Mouse (Mus musculus): ENCODE data around the gene Ppm1a.
"Not testable (repeated sequence)": the region's sequence is repeated elsewhere in the genome, so short reads cannot be mapped to it uniquely, and the experiment has no call there.

Gene Ppm1a

GRCm38 (mm10) chr12:72767809-72768208, 10.6 kb downstream of the Ppm1a start:
- TF ChIP-seq POU5F1 (IDR thresholded peaks at IDR 0.05; ENCODE audit: borderline replicate concordance, low read length) = no peak
- no peak for TF ChIP-seq NANOG (IDR thresholded peaks at IDR 0.05; ENCODE audit: borderline replicate concordance, low read length)
- no peak for TF ChIP-seq CTCF (conservative IDR thresholded peaks at IDR 0.05; ENCODE audit: low read length)
- Histone ChIP-seq H3K4me1 (replicated peaks; ENCODE audit: low read depth, low read length) (peaks cover 61% of the 10 kb centered on the region), H3K27me3 (ENCODE audit: insufficient read depth, low read length) (no peaks in the 10 kb centered on the region), H3K36me3 (ENCODE audit: insufficient read depth, low read length) (peaks cover 12% of the 10 kb centered on the region), H3K9me3 (ENCODE audit: low read length) (no peaks in the 10 kb centered on the region), H3K4me3 (replicated peaks; ENCODE audit: low read length) (no peak overlapping the region)

GRCm38 (mm10) chr12:72768230-72768629, 11.0 kb downstream of the Ppm1a start:
- no peak for TF ChIP-seq POU5F1 (IDR thresholded peaks at IDR 0.05; ENCODE audit: borderline replicate concordance, low read length)
- no peak for TF ChIP-seq NANOG (IDR thresholded peaks at IDR 0.05; ENCODE audit: borderline replicate concordance, low read length)
- TF ChIP-seq CTCF (conservative IDR thresholded peaks at IDR 0.05; ENCODE audit: low read length) = no peak

GRCm38 (mm10) chr12:72769546-72770230, 12.4 kb downstream of the Ppm1a start:
- TF ChIP-seq POU5F1 (IDR thresholded peaks at IDR 0.05; ENCODE audit: borderline replicate concordance, low read length) (no peak), CTCF (conservative IDR thresholded peaks at IDR 0.05; ENCODE audit: low read length) (no peak), NANOG (IDR thresholded peaks at IDR 0.05; ENCODE audit: borderline replicate concordance, low read length) (no peak)
- Histone ChIP-seq H3K27me3 (ENCODE audit: insufficient read depth, low read length) (no peaks in the 10 kb centered on the region), H3K9me3 (ENCODE audit: low read length) (no peaks in the 10 kb centered on the region), H3K4me3 (replicated peaks; ENCODE audit: low read length) (peak overlapping the region; percentile 50), H3K4me1 (replicated peaks; ENCODE audit: low read depth, low read length) (peaks cover 62% of the 10 kb centered on the region), H3K36me3 (ENCODE audit: insufficient read depth, low read length) (peaks cover 12% of the 10 kb centered on the region)

More at GRCm38 (mm10) chr12:72768230-72768629, 11.0 kb downstream of the Ppm1a start:
- peaks cover 12% of the 10 kb centered on the region for H3K36me3 ChIP-seq (ENCODE audit: insufficient read depth, low read length)
- no peaks in the 10 kb centered on the region for H3K27me3 ChIP-seq (ENCODE audit: insufficient read depth, low read length)
- no peaks in the 10 kb centered on the region for H3K9me3 ChIP-seq (ENCODE audit: low read length)
- H3K4me1 ChIP-seq (replicated peaks; ENCODE audit: low read depth, low read length) = peaks cover 61% of the 10 kb centered on the region
- no peak overlapping the region for H3K4me3 ChIP-seq (replicated peaks; ENCODE audit: low read length)

GRCm38 (mm10) chr12:72771153-72771552, 13.9 kb downstream of the Ppm1a start:
- peaks cover 73% of the 10 kb centered on the region for H3K4me1 ChIP-seq (replicated peaks; ENCODE audit: low read depth, low read length)
- H3K4me3 ChIP-seq (replicated peaks; ENCODE audit: low read length) = no peak overlapping the region
- TF ChIP-seq POU5F1 (IDR thresholded peaks at IDR 0.05; ENCODE audit: borderline replicate concordance, low read length) (no peak), CTCF (conservative IDR thresholded peaks at IDR 0.05; ENCODE audit: low read length) (peak; percentile 46)
- no peaks in the 10 kb centered on the region for H3K27me3 ChIP-seq (ENCODE audit: insufficient read depth, low read length)
- H3K9me3 ChIP-seq (ENCODE audit: low read length) = no peaks in the 10 kb centered on the region
- peaks cover 21% of the 10 kb centered on the region for H3K36me3 ChIP-seq (ENCODE audit: insufficient read depth, low read length)

- peaks cover 72% of the 10 kb centered on the region for H3K4me1 ChIP-seq (replicated peaks; ENCODE audit: low read depth, low read length)
- H3K9me3 ChIP-seq (ENCODE audit: low read length) = no peaks in the 10 kb centered on the region
- no peak overlapping the region for H3K4me3 ChIP-seq (replicated peaks; ENCODE audit: low read length)
- no peaks in the 10 kb centered on the region for H3K27me3 ChIP-seq (ENCODE audit: insufficient read depth, low read length)
- TF ChIP-seq CTCF (conservative IDR thresholded peaks at IDR 0.05; ENCODE audit: low read length) = no peak
- no peak for TF ChIP-seq POU5F1 (IDR thresholded peaks at IDR 0.05; ENCODE audit: borderline replicate concordance, low read length)
- no peak for TF ChIP-seq NANOG (IDR thresholded peaks at IDR 0.05; ENCODE audit: borderline replicate concordance, low read length)
- H3K36me3 ChIP-seq (ENCODE audit: insufficient read depth, low read length) = peaks cover 22% of the 10 kb centered on the region
Measured at GRCm38 (mm10) chr12:72771711-72772110, 14.5 kb downstream of the Ppm1a start.

- no peak overlapping the region for H3K4me3 ChIP-seq (replicated peaks; ENCODE audit: low read length)
- peaks cover 61% of the 10 kb centered on the region for H3K4me1 ChIP-seq (replicated peaks; ENCODE audit: low read depth, low read length)
- no peaks in the 10 kb centered on the region for H3K9me3 ChIP-seq (ENCODE audit: low read length)
- no peak for TF ChIP-seq CTCF (conservative IDR thresholded peaks at IDR 0.05; ENCODE audit: low read length)
- peak; percentile 44; the same call in 1 of the 2 replicates for TF ChIP-seq NANOG (IDR thresholded peaks at IDR 0.05; ENCODE audit: borderline replicate concordance, low read length)
- no peaks in the 10 kb centered on the region for H3K27me3 ChIP-seq (ENCODE audit: insufficient read depth, low read length)
- peaks cover 22% of the 10 kb centered on the region for H3K36me3 ChIP-seq (ENCODE audit: insufficient read depth, low read length)
Measured at GRCm38 (mm10) chr12:72773921-72774320, 16.7 kb downstream of the Ppm1a start.

- no peak overlapping the region for H3K4me3 ChIP-seq (replicated peaks; ENCODE audit: low read length)
- peaks cover 16% of the 10 kb centered on the region for H3K36me3 ChIP-seq (ENCODE audit: insufficient read depth, low read length)
- no peaks in the 10 kb centered on the region for H3K9me3 ChIP-seq (ENCODE audit: low read length)
- H3K4me1 ChIP-seq (replicated peaks; ENCODE audit: low read depth, low read length) = peaks cover 47% of the 10 kb centered on the region
- no peaks in the 10 kb centered on the region for H3K27me3 ChIP-seq (ENCODE audit: insufficient read depth, low read length)
- TF ChIP-seq NANOG (IDR thresholded peaks at IDR 0.05; ENCODE audit: borderline replicate concordance, low read length) (no peak), POU5F1 (IDR thresholded peaks at IDR 0.05; ENCODE audit: borderline replicate concordance, low read length) (no peak), CTCF (conservative IDR thresholded peaks at IDR 0.05; ENCODE audit: low read length) (no peak)
Measured at GRCm38 (mm10) chr12:72777244-72777643, 20.0 kb downstream of the Ppm1a start.

GRCm38 (mm10) chr12:72780136-72780535, 22.9 kb downstream of the Ppm1a start:
- peaks cover 36% of the 10 kb centered on the region for H3K4me1 ChIP-seq (replicated peaks; ENCODE audit: low read depth, low read length)
- TF ChIP-seq NANOG (IDR thresholded peaks at IDR 0.05; ENCODE audit: borderline replicate concordance, low read length) (no peak), CTCF (conservative IDR thresholded peaks at IDR 0.05; ENCODE audit: low read length) (no peak), POU5F1 (IDR thresholded peaks at IDR 0.05; ENCODE audit: borderline replicate concordance, low read length) (no peak)
- no peaks in the 10 kb centered on the region for H3K27me3 ChIP-seq (ENCODE audit: insufficient read depth, low read length)
- no peaks in the 10 kb centered on the region for H3K9me3 ChIP-seq (ENCODE audit: low read length)
- peaks cover 37% of the 10 kb centered on the region for H3K36me3 ChIP-seq (ENCODE audit: insufficient read depth, low read length)
- H3K4me3 ChIP-seq (replicated peaks; ENCODE audit: low read length) = no peak overlapping the region

- H3K27me3 ChIP-seq (ENCODE audit: insufficient read depth, low read length); H3K4me3 ChIP-seq (replicated peaks; ENCODE audit: low read length); H3K9me3 ChIP-seq (ENCODE audit: low read length): not testable (repeated sequence)
- H3K36me3 ChIP-seq (ENCODE audit: insufficient read depth, low read length) = peaks cover 50% of the 10 kb centered on the region
- peaks cover 29% of the 10 kb centered on the region for H3K4me1 ChIP-seq (replicated peaks; ENCODE audit: low read depth, low read length)
Measured at GRCm38 (mm10) chr12:72782786-72783185, 25.5 kb downstream of the Ppm1a start.

Data from E14TG2a.4 (cell line).